Mouse (Mus musculus): Measurements from ENCODE around the gene Cox7b.

DNA sequence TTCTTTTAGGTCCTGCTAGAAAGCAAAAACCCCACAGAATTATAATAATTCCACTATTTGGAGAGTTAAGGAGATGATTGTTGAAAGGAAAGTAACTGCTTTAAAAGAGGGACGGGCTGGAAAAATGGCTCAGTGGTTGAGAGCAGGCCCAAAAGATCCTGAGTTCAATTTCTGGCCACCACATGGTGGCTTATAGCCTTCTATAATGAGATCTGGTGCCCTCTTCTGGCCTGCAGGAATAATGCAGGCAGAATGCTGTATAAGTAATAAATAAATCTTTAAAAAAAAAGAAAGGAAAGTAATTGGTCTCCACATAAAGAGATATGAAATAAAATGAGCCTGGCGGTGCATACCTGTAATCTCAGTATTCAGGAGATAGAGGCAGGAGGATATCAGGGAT, 2.3 kb upstream of the Cox7b start:
- peak; percentile 24; the same call in 1 of the 2 replicates for TF ChIP-seq CTCF (IDR thresholded peaks at IDR 0.05; ENCODE audit: extremely low read depth, insufficient read length, insufficient replicate concordance, low read depth, low read length)
- no peak for TF ChIP-seq POLR2A (IDR thresholded peaks at IDR 0.05; ENCODE audit: low read depth, low read length)

All from small intestine, adult 2 months (tissue).